Comparison of ENCODE assay signal across 8 mouse cellular contexts in the genomic region with DNA sequence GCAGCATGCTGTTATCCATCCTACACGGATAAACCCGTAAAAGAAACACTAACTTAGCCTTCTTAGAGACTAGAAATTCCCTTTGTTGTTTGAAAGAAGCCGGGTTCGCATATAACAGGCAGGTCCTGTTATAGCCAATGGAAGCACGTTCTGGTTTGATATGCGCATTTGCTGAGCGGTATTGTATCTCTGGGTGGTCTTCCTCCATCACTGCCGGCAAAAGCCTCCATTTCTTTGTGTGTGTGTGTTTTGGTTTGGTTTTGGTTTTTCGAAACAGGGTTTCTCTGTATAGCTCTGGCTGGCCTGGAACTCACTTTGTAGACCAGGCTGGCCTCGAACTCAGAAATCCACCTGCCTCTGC.
DNase-seq lines count a peak whose midpoint lies in the region; ATAC-seq and TF ChIP-seq lines count a peak whose summit lies in the region.

No protein-coding gene starts in this region.

- no peak for DNase-seq in kidney, postnatal 10 days
- DNase-seq in forebrain, embryonic 10.5 days (ENCODE audit: extremely low spot score, low spot score): no peak
- no peak for DNase-seq in midbrain, postnatal 0 days (ENCODE audit: low spot score)
- DNase-seq in right cerebral cortex, adult 18-20 months: no peak
- no peak for DNase-seq in left cerebral cortex, postnatal 14 days (ENCODE audit: low spot score in 2 of 2)
- DNase-seq in testis, postnatal 10 days (ENCODE audit: low spot score): no peak

- ATAC-seq in kidney, embryonic 14.5 days (ENCODE audit: low FRiP score, low TSS enrichment): no peak; the same call in 1 of the 2 replicates
- no peak for ATAC-seq in intestine, postnatal 0 days
- ATAC-seq in midbrain, postnatal 0 days (ENCODE audit: low FRiP score): no peak

- peak overlapping the region; percentile 38 for H3K4me3 ChIP-seq in kidney, embryonic 14.5 days (ENCODE audit: low read length)
- H3K4me3 ChIP-seq in forebrain, embryonic 10.5 days: peak overlapping the region; percentile 50
- H3K4me3 ChIP-seq in intestine, postnatal 0 days (ENCODE audit: low read depth, low read length): peak overlapping the region; percentile 32
- H3K4me3 ChIP-seq in midbrain, postnatal 0 days (ENCODE audit: low read depth, low read length): peak overlapping the region; percentile 30

- no peaks in the 10 kb centered on the region for H3K27me3 ChIP-seq in kidney, embryonic 14.5 days (ENCODE audit: control insufficient read depth, insufficient read depth, low read length)
- H3K27me3 ChIP-seq in forebrain, embryonic 10.5 days (ENCODE audit: poor library complexity, severe bottlenecking): peaks cover 12% of the 10 kb centered on the region
- 0 out of 2 replicates have a peak, but pooled peaks cover 3% of the 10 kb centered on the region for H3K27me3 ChIP-seq in intestine, postnatal 0 days (replicated peaks; ENCODE audit: control insufficient read depth, insufficient read depth, low read length)
- H3K27me3 ChIP-seq in midbrain, postnatal 0 days (ENCODE audit: insufficient read depth, low read length): no peaks in the 10 kb centered on the region

- no peak for TF ChIP-seq CTCF in intestine, postnatal 0 days (IDR thresholded peaks at IDR 0.05; ENCODE audit: low read depth)
- TF ChIP-seq CTCF in midbrain, postnatal 0 days (IDR thresholded peaks at IDR 0.05): no peak

- no peak overlapping the region for H3K27ac ChIP-seq in kidney, embryonic 14.5 days (ENCODE audit: low read depth, low read length)
- H3K27ac ChIP-seq in forebrain, embryonic 10.5 days: 0 out of 2 replicates have a peak overlapping the region, but pooled peaks have one; percentile 73
- no peak overlapping the region for H3K27ac ChIP-seq in intestine, postnatal 0 days (ENCODE audit: low read depth, low read length)
- no peak overlapping the region for H3K27ac ChIP-seq in midbrain, postnatal 0 days (ENCODE audit: low read depth, low read length)

- no peaks in the 10 kb centered on the region for H3K4me1 ChIP-seq in kidney, embryonic 14.5 days (ENCODE audit: control insufficient read depth, insufficient read depth, low read length)
- H3K4me1 ChIP-seq in forebrain, embryonic 10.5 days: peaks cover 9% of the 10 kb centered on the region; the same call in 1 of the 2 replicates
- no peaks in the 10 kb centered on the region for H3K4me1 ChIP-seq in intestine, postnatal 0 days (replicated peaks; ENCODE audit: control insufficient read depth, insufficient read depth, low read length)
- no peaks in the 10 kb centered on the region for H3K4me1 ChIP-seq in midbrain, postnatal 0 days (ENCODE audit: insufficient read depth, low read length)

- H3K36me3 ChIP-seq in kidney, embryonic 14.5 days (ENCODE audit: control insufficient read depth, insufficient read depth, low read length): no peaks in the 10 kb centered on the region
- H3K36me3 ChIP-seq in forebrain, embryonic 10.5 days (replicated peaks): no peaks in the 10 kb centered on the region
- no peaks in the 10 kb centered on the region for H3K36me3 ChIP-seq in intestine, postnatal 0 days (ENCODE audit: control insufficient read depth, insufficient read depth)
- H3K36me3 ChIP-seq in midbrain, postnatal 0 days (ENCODE audit: insufficient read depth, low read length): no peaks in the 10 kb centered on the region

- WGBS in kidney, embryonic 14.5 days: 36% methylated on average over 10 of the region's 10 CpGs
- WGBS in forebrain, embryonic 10.5 days: 38% methylated on average over 10 of the region's 10 CpGs
- WGBS in intestine, postnatal 0 days: 34% methylated on average over 10 of the region's 10 CpGs
- 22% methylated on average over 10 of the region's 10 CpGs for WGBS in midbrain, postnatal 0 days

- H3K4me2 ChIP-seq in kidney, embryonic 14.5 days (replicated peaks; ENCODE audit: low read depth, low read length): peak overlapping the region; percentile 73
- peak overlapping the region; percentile 75; the same call in 1 of the 2 replicates for H3K4me2 ChIP-seq in intestine, postnatal 0 days (replicated peaks; ENCODE audit: low read depth)
- peak overlapping the region; percentile 72 for H3K4me2 ChIP-seq in midbrain, postnatal 0 days (ENCODE audit: low read depth, low read length, poor library complexity, severe bottlenecking)

- no peak overlapping the region for H3K9ac ChIP-seq in kidney, embryonic 14.5 days (ENCODE audit: low read depth, low read length)
- H3K9ac ChIP-seq in intestine, postnatal 0 days (ENCODE audit: low read depth, low read length): no peak overlapping the region
- no peak overlapping the region; the same call in 1 of the 2 replicates for H3K9ac ChIP-seq in midbrain, postnatal 0 days (replicated peaks; ENCODE audit: low read length, poor library complexity, severe bottlenecking)

- intact Hi-C loops in left cerebral cortex, postnatal 14 days (cut with DNase I): loop anchor here (1.0 to 5.0 kb wide), 3 partner anchors 57 to 412 kb away; no protein-coding TSS in a partner anchor

- H3K9me3 ChIP-seq in kidney, embryonic 14.5 days (ENCODE audit: control insufficient read depth, low read length): peaks cover 7% of the 10 kb centered on the region
- peaks cover 14% of the 10 kb centered on the region for H3K9me3 ChIP-seq in forebrain, embryonic 10.5 days
- H3K9me3 ChIP-seq in intestine, postnatal 0 days (ENCODE audit: control insufficient read depth): no peaks in the 10 kb centered on the region
- H3K9me3 ChIP-seq in midbrain, postnatal 0 days (ENCODE audit: low read length): peaks cover 8% of the 10 kb centered on the region; the same call in 1 of the 2 replicates
